Mouse (Mus musculus) erythroblast, embryonic 14.5 days (primary cell): ENCODE measurements at regions not wholly inside any gene's neighbourhood (a gene's known extent, or its start where the extent isn't known, plus 50 kb on each side); places are given as distances from the start of the nearest gene placed in this dataset.

Source experiments
- H3K27me3 ChIP-seq: 2 replicates; pipeline ENCODE4 v1.6.1; 2012; ENCODE audit warnings: inconsistent platforms; ENCODE audit not compliant: control insufficient read depth
- H3K36me3 ChIP-seq: 2 replicates; pipeline ENCODE4 v1.6.1; 2012; ENCODE audit warnings: mild to moderate bottlenecking, inconsistent platforms; ENCODE audit not compliant: control insufficient read depth
- H3K4me1 ChIP-seq: 2 replicates; pipeline ENCODE4 v1.6.1; 2012; ENCODE audit warnings: inconsistent platforms; ENCODE audit not compliant: control insufficient read depth
- H3K4me3 ChIP-seq: replicated peaks from 2 replicates; pipeline ENCODE3; 2012; ENCODE audit warnings: moderate library complexity, mild to moderate bottlenecking, inconsistent platforms
- H3K9me3 ChIP-seq: 2 replicates; pipeline ENCODE4 v1.6.1; 2012; ENCODE audit warnings: low read length, inconsistent platforms, mixed read lengths; ENCODE audit not compliant: control insufficient read depth
- GATA1 ChIP-seq: IDR thresholded peaks from 2 replicates; pipeline ENCODE4 v1.6.1; 2012; ENCODE audit warnings: low read length, inconsistent platforms, mixed read lengths
- TAL1 ChIP-seq: IDR thresholded peaks from 3 replicates; pipeline ENCODE4 v1.6.1; 2012; ENCODE audit warnings: low read length, inconsistent platforms, mixed read lengths

DNA sequence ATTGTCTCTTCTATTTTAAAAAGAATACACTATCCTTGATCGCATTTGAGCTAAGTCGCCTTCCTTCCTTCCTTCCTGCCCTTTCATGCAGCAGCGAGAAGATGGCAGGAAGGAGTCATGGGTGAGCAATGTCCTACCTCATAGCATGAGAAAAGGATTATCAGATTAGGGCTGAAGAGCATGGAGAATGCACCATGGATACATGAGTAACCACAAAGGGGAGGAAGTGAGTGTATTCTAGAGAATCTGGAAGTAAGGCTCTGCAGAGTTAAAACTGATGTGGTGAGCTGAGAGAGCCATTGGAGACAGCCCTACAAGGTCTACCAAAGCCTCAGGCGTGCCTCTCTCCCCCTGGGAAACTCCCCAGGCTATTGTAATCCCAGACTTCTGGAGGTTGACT is 270.2 kb downstream of the Zfp704 start:
- no peak for TF ChIP-seq TAL1
- TF ChIP-seq GATA1 = no peak
- no peaks in the 10 kb centered on the region for H3K9me3 ChIP-seq
- H3K36me3 ChIP-seq = no peaks in the 10 kb centered on the region
- no peaks in the 10 kb centered on the region for H3K27me3 ChIP-seq
- H3K4me3 ChIP-seq = no peak overlapping the region
- H3K4me1 ChIP-seq = no peaks in the 10 kb centered on the region

DNA sequence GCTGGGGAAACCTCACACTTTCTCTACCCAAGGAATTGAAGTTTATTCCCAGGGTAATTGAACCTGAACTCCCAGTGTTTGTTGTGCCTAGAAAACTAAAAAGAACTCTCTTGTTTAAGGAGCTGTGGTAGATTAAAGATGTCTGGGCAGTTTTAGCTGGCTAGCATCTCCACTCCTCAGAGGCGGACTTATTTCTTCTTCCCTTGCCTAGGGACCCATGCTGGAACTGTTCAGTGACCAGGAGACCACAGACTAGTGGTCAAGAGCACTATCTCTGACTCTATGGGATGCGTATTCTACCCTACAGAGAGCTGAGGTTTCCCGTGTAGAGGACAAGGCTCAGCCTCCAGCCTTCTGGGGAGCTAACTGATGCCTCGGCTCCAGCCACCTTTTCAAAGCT is 274.3 kb downstream of the Zfp704 start:
- Histone ChIP-seq H3K27me3 (peaks cover 2% of the 10 kb centered on the region), H3K4me3 (no peak overlapping the region), H3K9me3 (no peaks in the 10 kb centered on the region), H3K36me3 (no peaks in the 10 kb centered on the region), H3K4me1 (peaks cover 2% of the 10 kb centered on the region; the same call in 1 of the 2 replicates)
- no peak for TF ChIP-seq GATA1
- TF ChIP-seq TAL1 = no peak
